Mouse (Mus musculus): Measurements from ENCODE around the gene Neo1. TPM values are rescaled to one million over a fixed set of nuclear protein-coding genes. Genes with fewer than 3 reads are reported as not detected.

Gene Neo1
- polyA plus RNA-seq, 1 experiment from 2014 or later = 53.9 TPM

GRCm38 (mm10) chr9:58841655-58842054 lies 194.6 kb downstream of the Neo1 start:
- Histone ChIP-seq H3K36me3 (replicated peaks) (no peaks in the 10 kb centered on the region; the same call in 1 of the 2 replicates), H3K4me1 (no peaks in the 10 kb centered on the region), H3K9ac (no peak overlapping the region), H3K4me2 (no peak overlapping the region), H3K27ac (no peak overlapping the region), H3K9me3 (no peaks in the 10 kb centered on the region), H3K4me3 (no peak overlapping the region), H3K27me3 (replicated peaks) (no peaks in the 10 kb centered on the region)
- ATAC-seq (replicated peaks) = no peak
- WGBS = 33% methylated on average over 6 of the region's 6 CpGs

- 81% methylated on average over 5 of the region's 5 CpGs for WGBS
- Histone ChIP-seq H3K36me3 (replicated peaks) (no peaks in the 10 kb centered on the region), H3K4me3 (no peak overlapping the region), H3K27ac (no peak overlapping the region), H3K4me1 (peaks cover 15% of the 10 kb centered on the region; the same call in 1 of the 2 replicates), H3K27me3 (replicated peaks) (no peaks in the 10 kb centered on the region), H3K9me3 (no peaks in the 10 kb centered on the region), H3K4me2 (no peak overlapping the region), H3K9ac (no peak overlapping the region)
- no peak for ATAC-seq (replicated peaks)
These were observed 197.7 kb downstream of the Neo1 start for GRCm38 (mm10) chr9:58838504-58838903.

- no peak overlapping the region for H3K4me3 ChIP-seq
- no peaks in the 10 kb centered on the region for H3K27me3 ChIP-seq (replicated peaks)
- no peaks in the 10 kb centered on the region for H3K36me3 ChIP-seq (replicated peaks)
- ATAC-seq (replicated peaks) = no peak
- no peaks in the 10 kb centered on the region for H3K9me3 ChIP-seq
- H3K4me2 ChIP-seq = no peak overlapping the region
- no peak overlapping the region for H3K9ac ChIP-seq
- H3K27ac ChIP-seq = no peak overlapping the region
- 66% methylated on average over 5 of the region's 5 CpGs for WGBS
- H3K4me1 ChIP-seq = peaks cover 20% of the 10 kb centered on the region
These were observed 199.1 kb downstream of the Neo1 start for GRCm38 (mm10) chr9:58837174-58837573.

DNA sequence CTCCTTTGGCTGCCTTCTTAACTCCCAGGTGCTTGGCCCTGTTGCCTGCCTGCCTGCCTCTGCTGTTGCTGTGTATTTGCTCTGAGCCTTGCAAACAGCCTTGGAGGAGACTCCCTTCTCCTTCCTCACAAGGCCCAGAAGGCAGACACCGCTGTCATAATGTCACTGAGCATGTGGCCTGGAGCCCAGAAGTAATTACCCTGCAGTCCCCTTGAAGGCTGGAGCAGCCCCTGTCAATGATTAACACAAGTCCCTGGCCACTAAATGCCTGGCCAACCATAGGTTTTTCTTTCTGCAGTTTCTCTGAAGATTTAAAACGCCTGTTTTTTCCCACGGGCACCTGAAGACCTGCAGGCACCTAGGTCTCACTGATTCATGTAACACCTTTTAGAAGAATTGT lies 203.3 kb downstream of the Neo1 start:
- 81% methylated on average over 3 of the region's 3 CpGs for WGBS
- Histone ChIP-seq H3K4me2 (no peak overlapping the region), H3K9me3 (no peaks in the 10 kb centered on the region), H3K9ac (no peak overlapping the region), H3K27me3 (replicated peaks) (no peaks in the 10 kb centered on the region), H3K4me3 (no peak overlapping the region), H3K27ac (no peak overlapping the region), H3K36me3 (replicated peaks) (no peaks in the 10 kb centered on the region), H3K4me1 (peaks cover 41% of the 10 kb centered on the region)
- no peak for ATAC-seq (replicated peaks)

DNA sequence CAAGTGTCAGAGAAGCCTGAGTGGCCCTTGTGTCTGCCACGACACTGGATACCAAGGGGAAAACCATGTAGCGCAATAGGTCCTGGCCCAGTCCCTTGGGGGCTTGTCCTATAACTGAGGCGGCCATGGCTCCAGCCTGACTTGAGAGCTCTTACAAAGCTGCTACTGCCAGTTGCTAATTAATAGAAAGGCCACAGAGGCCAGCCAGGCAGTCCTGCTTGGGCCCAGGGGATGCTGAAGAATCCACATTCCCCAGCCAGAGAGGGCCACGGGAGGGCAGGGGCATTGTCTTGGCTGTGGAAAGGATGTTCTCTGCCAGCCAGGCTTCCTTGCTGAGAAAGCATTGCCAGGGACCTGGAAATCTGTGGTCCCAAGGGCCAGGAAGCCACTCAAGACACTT lies 206.6 kb downstream of the Neo1 start:
- H3K9ac ChIP-seq = no peak overlapping the region
- no peak overlapping the region for H3K27ac ChIP-seq
- no peak for ATAC-seq (replicated peaks)
- H3K9me3 ChIP-seq = no peaks in the 10 kb centered on the region
- H3K36me3 ChIP-seq (replicated peaks) = no peaks in the 10 kb centered on the region
- H3K4me2 ChIP-seq = no peak overlapping the region
- no peaks in the 10 kb centered on the region for H3K27me3 ChIP-seq (replicated peaks)
- whole genome bisulfite sequencing = 44% methylated on average over 4 of the region's 4 CpGs
- H3K4me3 ChIP-seq = no peak overlapping the region
- H3K4me1 ChIP-seq = peaks cover 57% of the 10 kb centered on the region

Other genes with a start within 250 kb of the Neo1 start
- gene Hcn4, start 213.0 kb downstream of the Neo1 start, polyA plus RNA-seq (2015; fragmentation: Nextera tagmentation; extraction: Ambion mirVana) = 4.7 and 5.1 TPM in 2 replicates

All from midbrain, embryonic 15.5 days (tissue).